Mouse (Mus musculus) lung, postnatal 25 days (tissue): ENCODE measurements around the gene Pgpep1.
A peak's percentile ranks its signal among the peaks of the same experiment; 100 is the strongest.

Experiments used
- DNase-seq: peaks from one replicate; pipeline ENCODE4 v3.0.0; 2022; ENCODE audit warnings: low spot score

The Pgpep1 gene

GRCm38 (mm10) chr8:70607898-70608748 lies 52.1 kb downstream of the Pgpep1 start:
- no peak for DNase-seq

- DNase-seq = no peak
These were observed 52.6 kb downstream of the Pgpep1 start for GRCm38 (mm10) chr8:70607603-70607897.

GRCm38 (mm10) chr8:70606780-70607602 lies 53.2 kb downstream of the Pgpep1 start:
- DNase-seq = no peak

- DNase-seq = no peak
These were observed 54.1 kb downstream of the Pgpep1 start for GRCm38 (mm10) chr8:70605871-70606779.

GRCm38 (mm10) chr8:70604558-70604957 lies 55.6 kb downstream of the Pgpep1 start:
- no peak for DNase-seq

- DNase-seq = no peak
These were observed 57.9 kb downstream of the Pgpep1 start for GRCm38 (mm10) chr8:70602139-70602811.

GRCm38 (mm10) chr8:70601271-70601649 lies 58.9 kb downstream of the Pgpep1 start:
- DNase-seq = peak; percentile 82

GRCm38 (mm10) chr8:70600473-70601270 lies 59.5 kb downstream of the Pgpep1 start:
- no peak for DNase-seq

GRCm38 (mm10) chr8:70599507-70600290 lies 60.5 kb downstream of the Pgpep1 start:
- DNase-seq = no peak

GRCm38 (mm10) chr8:70598722-70599121 lies 61.5 kb downstream of the Pgpep1 start:
- DNase-seq = no peak

- peak; percentile 84 for DNase-seq
These were observed 61.9 kb downstream of the Pgpep1 start for GRCm38 (mm10) chr8:70598283-70598682.

- DNase-seq = no peak
These were observed 62.5 kb downstream of the Pgpep1 start for GRCm38 (mm10) chr8:70597417-70598272.

- DNase-seq = no peak
These were observed 63.3 kb downstream of the Pgpep1 start for GRCm38 (mm10) chr8:70596775-70597416.
